Mouse (Mus musculus) CD4-positive, CD25-positive, alpha-beta regulatory T cell, adult 4 months (primary cell): ENCODE measurements around the gene Dis3l2. TPM values are rescaled to one million over a fixed set of nuclear protein-coding genes. Genes with fewer than 3 reads are reported as not detected.

Source experiments
- ATAC-seq: one replicate; pipeline ENCODE4 v1.8.0; 2017
- polyA plus RNA-seq, 2 experiments: library from polyadenylated mRNA; unstranded; fragments of 100-300 nt; shearing (Covaris generic); gene quantifications; one replicate each; pipeline ENCODE4 v1.2.1; 2017

Gene Dis3l2
- polyA plus RNA-seq, 2 experiments from 2014 or later, result 22.8 to 35.5 TPM

DNA sequence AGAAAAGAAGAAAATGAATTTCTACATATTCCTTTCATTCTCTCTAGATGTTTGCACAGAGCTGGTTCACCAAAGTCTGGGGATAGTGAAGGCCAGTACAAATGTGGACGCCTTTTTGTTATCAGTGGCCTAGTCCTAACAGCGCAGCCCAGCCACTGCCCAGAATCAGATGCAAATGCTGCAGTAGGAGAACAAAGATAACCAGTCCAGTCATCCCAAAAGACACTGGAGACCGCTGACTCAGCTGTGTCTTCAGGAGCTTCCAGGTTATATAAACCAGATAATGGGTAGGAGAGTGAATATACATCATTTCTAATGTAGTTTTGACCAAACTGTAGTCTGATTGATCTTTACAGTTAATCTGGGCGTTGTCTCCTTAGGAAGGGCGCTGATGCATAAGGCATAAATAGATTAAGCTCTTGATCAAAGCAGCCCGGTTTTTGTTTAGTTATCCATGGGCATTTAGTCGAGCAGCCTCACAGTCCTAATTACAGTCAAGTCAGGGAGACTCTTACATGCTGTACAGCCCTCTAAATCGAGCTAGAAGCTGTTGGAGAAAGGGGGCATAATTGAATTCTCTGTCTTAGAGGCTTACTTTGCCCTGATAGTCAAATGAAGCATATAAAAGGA, 212.9 kb downstream of the Dis3l2 start:
- ATAC-seq, result no peak

DNA sequence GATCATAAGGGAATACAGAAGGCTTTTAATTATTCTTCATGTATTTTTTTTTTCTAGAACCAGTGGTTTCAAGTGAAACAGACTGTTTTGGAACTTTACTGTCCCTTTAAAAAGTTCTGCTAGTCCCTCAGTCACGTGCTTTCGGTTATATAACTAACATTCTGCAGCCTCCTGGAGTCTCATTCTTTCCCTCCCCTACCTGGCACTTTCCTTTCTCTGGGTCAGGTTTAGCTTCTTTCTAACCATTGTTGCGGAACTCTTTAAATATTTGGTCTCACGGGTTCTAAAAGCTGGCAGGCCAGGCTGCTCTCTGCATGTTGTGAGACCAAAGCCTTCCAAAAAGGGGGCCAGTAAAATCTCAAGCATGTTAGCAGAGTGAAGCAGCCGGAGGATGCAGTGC, 222.2 kb downstream of the Dis3l2 start:
- no peak for ATAC-seq

DNA sequence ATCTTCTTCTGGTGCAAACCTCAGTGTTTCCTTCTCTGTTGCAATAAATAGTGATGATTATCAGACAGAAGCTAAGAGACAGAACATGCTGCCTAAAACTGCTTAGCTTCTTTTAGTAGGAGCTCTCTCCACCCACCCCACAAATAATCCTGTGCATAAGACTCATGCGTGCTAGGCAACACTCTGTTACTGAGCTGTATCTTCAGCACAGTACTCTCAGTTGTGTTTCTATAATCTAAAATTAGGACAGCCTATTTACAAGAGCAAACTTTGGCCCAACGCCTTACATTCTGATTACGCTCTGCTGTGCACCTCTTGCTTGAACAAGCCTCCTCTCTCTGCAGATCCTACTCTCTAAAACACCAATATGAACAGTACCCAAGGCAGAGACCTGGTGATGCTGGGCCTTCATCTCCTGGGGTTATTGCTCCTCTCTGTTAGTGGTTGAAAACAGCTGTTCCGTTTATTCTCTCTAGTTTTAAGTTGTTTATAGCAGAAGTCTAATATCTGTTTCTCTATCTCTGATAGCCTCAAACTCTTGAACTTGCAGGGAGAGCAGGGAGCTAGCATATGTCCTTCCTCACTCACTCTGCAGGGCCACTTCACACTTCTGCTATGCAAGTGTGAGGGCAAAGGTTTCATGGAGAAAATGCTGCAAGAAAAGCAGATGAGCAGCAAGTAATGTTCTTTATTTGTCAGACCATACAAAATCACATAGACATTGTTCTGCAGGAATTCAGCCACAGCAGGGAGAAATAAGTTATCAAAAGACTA, 228.2 kb downstream of the Dis3l2 start:
- no peak for ATAC-seq

DNA sequence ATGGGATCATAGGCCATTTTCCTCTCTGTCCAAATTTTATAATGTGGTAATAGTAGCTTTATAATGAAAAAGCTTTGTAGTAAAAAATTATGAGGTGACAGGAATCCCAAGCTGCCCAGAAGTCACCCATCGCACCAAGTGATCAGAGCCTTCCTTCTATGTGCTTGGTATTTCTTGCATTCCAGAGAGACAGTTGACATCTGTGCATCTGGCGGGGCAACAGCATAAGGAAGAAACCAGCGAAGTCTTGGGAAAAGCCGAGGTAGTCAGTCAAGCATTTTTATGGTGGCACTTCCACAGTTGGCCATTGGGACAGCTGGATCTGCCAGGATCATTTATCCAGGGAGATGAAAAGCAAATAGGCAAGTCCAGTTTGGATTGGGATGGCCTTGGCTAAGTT, 229.2 kb downstream of the Dis3l2 start:
- ATAC-seq, result no peak

DNA sequence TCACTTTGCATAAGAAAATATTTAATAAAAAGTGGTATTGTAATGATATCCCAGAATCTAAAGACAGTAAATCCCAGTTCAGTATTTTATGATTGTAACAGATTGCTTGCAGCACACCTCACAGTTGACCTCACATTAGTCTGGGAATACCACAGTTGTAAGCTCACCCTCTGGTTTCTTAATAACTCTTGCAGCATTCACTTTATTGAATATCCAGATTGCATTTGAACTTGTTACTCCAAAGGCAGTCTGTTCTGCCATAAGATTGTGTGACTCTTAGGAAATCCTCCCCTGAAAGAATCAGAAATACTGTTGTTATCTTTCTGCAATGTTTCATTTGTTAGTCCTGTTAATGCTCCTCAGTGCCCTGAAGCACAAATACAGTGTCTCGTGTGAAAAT, 230.0 kb downstream of the Dis3l2 start:
- ATAC-seq, result no peak

DNA sequence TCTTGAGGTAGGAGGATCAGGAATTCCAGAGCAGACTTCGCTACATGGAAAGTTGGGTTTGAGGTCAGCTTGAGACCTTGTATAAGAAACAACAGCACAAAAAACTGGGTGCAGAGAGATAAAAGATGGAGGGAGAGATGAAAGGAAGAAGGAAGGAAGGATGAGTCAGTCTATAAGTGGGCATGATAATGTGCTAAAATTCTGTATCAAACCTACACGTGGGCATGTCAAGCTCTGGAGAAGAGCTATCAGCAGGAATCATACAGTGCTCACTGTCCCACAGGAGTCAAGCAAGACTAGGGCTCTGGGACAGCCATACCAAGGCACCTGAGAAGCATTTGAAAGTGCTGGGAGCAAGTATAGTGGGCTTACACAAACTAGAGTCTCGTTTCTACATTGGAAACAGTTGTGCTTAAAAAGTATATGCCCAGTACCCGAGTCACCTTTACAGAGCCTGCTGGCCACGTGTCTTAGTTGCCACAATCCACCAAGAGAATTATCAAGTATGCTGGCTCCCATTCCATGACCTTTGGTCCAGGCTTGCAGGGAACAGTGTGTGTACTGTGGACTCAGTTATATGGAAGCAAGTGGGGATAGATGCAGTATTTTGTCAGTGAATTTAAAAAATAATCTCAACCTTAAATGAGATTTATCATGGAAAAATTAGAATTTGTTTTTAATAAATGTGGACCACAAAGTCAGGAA, 248.0 kb downstream of the Dis3l2 start:
- ATAC-seq, result no peak

DNA sequence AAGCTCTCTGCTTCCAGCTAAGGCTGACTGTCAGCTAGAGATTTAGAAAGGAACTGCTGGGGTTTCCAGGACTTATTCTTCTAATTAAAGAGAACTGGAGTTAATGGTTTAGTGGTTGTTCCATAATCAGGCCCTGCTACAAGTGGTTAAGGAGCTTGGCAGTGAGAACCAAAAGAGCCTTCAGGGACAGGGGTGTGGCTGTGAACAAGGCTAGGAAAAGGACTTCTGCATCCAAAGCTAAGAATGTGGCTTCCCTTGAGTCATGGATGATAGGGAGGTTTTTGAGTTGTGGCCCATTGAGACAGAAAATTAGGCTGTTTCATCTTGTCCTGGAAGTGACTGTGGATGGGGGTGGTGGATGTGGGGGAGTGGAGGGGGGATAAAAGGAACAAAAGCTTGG, 252.2 kb downstream of the Dis3l2 start:
- no peak for ATAC-seq

DNA sequence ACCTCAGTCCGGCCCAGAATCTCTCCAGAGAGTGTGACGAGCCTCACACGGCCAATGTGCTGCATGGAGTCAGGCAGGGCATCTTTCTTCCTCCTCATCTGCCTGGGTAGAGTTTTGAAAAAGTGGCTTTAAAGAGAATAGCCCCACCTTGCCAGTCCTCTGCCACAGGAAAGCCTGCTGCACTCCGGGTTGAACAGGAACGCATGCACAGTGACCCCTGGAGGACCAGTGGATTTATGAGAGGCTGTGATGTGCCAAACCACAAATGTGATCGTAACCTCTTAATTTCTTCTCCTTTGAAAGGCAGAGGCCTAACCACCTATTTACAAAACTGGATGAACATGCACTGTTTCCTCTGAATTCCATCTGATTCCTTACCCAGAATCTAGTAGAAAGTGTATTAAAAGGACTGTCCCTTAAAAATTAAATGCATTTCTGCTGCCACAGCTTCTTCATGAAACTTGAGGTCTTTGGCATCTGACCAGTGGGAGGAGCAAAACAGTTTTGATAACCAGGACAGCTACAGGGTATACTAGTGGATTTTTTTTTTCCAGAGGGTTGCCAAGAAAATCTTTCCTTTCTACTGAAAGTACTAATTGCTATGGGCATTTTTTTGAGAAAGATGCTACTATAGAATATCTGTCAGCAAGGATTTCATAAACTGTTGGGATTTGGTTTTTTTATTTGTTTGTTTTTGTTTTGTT, 264.8 kb downstream of the Dis3l2 start:
- no peak for ATAC-seq

DNA sequence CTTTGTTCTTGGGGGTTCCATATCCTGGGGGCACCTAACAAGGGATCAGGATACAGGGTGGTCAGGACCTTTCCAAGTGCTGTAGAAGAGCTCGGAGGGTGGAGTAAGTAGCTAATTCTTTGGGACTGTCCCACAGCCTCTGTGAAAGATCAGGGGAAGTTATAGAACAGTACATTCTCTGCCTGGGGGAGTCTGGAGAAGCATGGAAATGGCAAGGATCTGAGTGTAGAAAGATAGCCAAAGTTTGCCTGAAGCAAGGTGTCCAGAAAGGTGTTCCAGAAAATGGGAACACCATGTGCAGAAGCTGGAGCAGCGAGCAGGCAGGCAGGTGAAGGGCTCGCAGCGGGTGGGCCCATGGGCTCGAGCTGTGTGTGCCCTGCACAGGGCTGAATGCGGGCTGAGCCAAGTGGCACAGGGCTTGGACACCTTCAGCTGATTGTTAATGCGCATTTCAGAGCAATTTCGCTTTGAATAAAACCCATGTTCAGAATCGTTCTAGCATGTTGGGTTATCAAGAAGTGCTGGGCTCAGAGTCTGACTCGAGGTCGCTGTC, 265.6 kb downstream of the Dis3l2 start:
- ATAC-seq, result no peak

DNA sequence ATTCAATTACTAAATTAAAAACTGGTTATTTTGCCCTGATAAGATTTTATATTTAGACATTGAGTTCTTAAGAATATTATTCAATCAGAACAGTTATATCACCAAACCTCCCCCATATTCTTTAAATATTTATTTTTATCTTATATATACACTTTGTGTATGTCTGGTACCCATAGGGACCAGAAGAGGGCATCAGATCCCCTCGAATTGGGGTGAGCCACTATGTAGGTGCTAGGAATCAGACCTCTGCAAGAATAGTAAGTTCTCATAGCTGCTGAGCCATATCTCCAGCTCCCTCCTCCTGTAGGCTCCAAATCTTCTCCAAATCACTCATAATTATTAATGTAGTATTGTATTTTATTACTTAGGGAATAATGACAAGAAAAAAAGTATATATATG, 269.1 kb downstream of the Dis3l2 start:
- ATAC-seq, result no peak

DNA sequence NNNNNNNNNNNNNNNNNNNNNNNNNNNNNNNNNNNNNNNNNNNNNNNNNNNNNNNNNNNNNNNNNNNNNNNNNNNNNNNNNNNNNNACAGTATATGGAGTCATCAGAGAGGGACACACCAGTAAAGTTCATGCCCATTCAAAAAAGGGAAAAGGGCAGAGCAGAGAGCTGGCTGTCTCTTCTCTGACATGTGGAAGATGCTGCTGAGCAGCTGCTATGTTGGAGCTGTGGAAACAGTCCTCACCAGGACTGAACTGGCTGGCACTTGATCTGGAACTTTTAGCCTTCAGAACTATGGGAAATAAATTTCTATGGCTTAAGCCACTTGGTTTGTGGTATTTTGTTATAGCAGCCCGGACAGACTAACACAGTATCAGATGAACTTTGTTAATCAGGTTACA, 273.4 kb downstream of the Dis3l2 start:
- ATAC-seq, result no peak

DNA sequence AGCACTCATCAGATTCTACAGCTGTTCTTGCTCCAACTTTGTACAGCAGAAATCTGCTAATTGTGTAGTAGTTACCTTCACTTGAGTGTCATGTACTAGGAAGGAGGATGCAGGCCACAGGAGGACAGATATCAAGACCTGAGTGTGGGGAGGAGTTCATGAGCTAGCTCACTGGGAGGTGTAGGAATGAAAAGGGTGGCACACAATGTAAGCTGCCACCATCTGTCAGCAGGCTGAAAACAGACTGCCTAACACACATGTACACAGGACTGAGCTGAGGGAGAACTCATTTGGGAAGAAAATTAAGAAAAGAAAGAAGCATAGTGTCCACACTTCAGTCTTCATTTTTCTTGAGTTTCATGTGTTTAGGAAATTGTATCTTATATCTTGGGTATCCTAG, 282.8 kb downstream of the Dis3l2 start:
- ATAC-seq, result no peak

DNA sequence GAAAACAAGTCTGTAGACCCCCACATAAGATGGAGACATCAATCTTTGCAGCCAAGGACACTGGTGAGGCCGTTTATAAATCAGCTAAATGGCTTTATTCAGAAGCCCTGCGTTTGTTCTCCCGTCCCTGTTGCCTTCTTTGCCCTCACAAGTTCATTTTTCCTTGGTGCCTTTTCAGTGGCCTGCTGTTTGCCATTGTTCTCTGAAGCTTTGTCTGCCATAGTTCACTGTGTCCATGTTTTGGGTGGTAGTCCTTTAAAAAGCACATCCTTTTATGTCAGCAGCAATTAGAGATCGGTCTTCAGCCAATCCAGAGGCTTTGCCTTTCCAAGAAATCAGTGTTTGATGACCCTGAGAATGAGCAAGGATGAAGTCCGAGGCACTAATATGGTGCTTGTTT, 289.2 kb downstream of the Dis3l2 start:
- no peak for ATAC-seq

DNA sequence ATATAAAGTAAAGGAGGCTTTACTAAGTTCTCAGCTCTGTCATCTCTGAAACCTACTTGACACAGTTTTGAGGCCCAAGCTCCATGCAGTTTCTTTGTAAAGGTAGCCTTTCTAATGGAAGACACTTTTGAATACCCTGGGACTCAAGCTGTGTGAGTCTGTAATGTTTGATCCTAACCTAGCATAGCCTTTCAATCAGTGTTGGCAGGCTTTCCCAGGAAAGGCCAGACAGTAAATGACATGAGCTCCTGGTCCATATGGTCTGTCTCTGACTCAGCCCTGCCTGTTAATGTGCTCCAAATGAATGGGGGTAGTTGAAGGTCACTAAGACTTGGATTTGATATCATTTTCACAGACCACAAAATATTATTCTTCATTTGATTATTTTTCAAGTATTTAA, 290.4 kb downstream of the Dis3l2 start:
- ATAC-seq, result no peak

DNA sequence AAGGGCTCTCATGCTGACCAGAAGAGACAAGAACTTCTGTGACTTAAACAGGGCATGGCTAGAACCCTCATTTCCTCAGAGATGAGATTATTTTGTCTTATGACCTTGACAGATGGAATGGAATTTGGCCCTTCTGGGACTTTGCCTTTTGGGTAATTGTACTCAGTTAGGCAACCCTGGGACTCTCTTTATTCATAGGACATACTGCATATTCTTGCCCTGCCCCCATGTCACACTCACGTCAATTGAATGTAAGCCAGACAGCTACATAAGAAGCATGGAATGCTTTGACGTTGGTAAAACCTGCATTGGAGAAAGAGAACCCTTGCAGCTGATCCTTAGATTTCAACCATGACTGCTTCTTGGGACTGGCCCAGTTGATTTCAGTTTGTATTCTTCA, 294.4 kb downstream of the Dis3l2 start:
- no peak for ATAC-seq

DNA sequence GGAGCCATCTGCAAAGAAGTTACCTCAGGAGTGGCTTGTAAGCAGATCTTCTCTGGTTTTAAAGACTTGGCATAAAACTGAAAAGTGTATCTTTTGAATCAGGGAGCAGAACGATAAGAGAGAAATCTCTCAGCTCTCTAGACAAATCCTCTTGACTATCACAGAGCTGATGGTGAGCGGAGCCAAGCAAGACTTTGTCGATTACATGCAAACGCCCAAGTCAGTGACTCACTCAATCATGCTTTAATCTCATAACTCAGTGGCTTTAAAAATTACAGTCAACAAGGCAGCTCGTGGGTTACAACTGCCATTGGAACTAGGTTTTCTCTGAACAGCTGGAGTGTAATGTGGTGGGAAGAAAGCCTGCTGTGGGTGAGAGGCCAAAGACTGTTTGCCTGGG, 297.8 kb downstream of the Dis3l2 start:
- ATAC-seq, result no peak

DNA sequence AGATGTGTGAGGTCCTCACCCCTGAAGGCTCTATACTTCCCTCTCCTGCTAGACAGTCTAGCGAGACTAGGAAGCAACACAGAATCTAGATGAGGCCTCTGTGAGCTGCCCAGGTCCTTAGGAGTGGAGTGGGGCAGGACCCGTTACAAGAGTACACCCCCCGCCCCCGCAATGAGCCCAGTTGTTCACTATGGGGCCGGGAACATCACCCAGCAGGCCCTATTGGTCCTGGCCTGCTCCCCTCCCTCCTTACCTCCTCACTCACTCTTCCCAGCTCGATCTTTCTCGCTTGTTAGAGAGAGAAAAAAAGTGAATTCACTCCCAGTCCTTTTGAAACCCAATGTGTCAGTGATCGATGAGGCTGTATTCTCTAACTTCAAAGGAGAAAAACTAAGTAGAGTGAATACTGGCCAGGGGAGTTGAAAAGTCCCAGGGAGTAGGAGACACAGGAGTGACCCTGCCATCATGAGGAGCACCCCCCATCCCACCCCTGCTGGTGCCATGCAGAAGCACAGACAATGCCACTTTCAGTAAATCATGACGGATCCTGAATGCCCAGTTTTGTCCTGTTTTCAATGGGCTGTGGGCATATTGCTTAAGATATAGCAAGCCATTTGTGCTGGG, 299.0 kb downstream of the Dis3l2 start:
- no peak for ATAC-seq

DNA sequence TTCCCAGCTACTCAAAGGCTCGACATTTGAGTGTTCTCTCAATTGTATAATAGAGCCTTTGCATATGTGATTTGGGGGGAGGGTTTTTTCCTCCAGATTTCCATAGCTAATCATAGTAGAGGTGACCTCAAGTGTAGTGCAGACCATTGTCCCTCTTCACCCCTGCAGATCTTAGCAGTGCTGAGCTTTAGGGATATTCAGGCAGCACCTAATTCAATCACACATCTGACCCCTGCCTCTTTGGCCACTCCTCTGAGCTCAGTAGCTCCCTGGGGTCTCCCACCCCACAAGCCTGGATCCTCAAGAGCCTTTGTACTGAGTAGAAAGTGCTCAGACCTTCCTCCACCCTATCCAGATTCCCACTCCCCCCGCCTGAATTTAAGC, 299.6 kb downstream of the Dis3l2 start:
- ATAC-seq, result no peak

DNA sequence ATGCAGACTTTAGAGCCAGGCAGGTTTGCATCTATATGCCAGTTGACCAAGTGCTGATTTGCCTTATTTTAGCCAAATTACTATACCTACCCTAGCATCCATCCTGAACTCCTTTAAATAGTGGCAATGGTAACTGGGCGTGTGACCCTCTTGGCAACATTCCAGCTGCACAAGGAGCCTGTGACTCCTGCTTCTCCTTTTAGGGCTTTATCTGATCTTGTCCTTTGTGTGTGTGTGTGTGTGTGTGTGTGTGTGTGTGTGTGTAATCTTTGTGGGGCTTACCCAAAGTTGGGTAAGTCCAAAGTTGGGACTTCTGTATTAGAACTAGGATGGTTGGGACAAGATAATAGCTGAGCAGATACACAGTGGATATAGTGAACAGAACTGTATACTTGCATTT, 302.8 kb downstream of the Dis3l2 start:
- no peak for ATAC-seq

DNA sequence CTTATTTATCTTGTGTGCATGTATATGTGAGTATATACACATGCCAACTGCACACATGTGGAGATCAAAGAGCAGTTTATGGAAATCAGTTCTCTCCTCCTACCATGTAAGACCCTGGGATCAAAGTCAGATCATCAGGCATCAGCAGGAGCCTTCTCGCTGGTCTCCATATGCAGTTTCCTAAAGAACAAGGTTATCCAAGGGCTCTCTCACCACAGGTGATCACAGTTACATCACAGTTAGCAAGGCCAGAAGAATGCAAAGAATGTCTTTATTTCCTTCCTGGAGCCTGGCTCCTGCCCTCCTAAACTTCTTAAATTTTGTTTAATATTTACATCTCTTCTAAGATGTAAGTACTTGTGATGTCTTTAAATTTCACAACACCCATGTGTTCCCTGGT, 304.6 kb downstream of the Dis3l2 start:
- ATAC-seq, result no peak

DNA sequence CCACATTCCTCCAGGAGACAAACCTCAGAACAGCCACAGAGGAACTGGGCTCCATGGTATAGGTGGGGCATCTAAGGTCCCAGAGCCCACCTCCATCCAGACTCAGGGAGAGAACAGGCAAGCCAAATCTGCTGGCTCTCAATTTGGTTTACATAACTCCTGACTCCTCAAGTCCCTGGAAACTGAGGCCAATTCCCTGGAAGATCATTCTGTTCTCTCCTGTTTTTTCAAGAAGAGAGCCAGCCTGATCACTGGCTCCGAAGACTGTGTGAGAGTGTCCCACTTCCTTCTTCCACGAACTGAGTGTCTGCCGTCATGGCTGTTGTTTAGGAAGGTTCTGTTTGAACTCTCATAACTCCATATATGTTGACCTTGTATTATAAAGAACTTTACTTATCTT, 305.5 kb downstream of the Dis3l2 start:
- ATAC-seq, result no peak

DNA sequence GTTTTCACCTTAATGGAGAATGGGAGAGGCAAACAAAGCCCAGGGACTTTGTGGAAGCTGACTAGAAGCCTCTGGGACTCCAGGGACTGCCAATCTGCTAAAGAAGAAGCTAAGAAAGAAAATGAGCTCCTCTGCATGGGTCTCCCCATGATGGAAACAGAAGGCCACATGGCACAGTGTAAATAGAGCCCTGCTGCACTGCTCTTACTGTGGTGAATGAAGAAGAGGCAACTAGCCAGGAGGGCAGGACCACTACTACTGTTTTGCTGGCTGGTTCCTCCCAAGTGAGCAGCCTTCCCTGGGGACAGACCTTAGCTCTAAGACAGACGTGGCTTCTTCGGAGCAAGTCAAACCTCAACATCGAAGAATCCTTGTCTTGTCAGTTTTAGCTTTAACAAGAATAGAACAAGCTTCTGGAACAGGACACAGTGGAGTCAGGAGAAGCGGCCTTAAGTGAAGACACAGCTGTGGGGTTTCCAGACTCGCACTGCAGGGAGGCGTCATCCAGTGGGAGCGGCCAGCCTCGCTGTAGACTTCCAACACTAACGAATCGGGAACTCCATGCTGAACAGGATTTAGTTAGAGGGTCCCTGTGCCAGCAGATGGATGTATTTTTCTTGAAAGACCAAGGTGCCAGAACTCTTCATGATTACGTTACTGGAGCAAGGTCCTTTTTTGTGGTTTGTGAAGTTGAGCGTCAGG, 307.2 kb downstream of the Dis3l2 start:
- no peak for ATAC-seq
